Mouse (Mus musculus) embryo, embryonic 9.5 days (tissue): ENCODE results near the gene Tiam2.

Experiments used
- DNase-seq: peaks from one replicate; pipeline ENCODE4 v3.0.0-alpha.2; 2017; ENCODE audit errors: extremely low spot score

Gene Tiam2

GRCm38 (mm10) chr17:3326148-3326902 is at the start of gene Tiam2:
TSS of gene Tiam2 (plus strand) at chr17:3326573.
- DNase-seq: peak; percentile 82

DNA sequence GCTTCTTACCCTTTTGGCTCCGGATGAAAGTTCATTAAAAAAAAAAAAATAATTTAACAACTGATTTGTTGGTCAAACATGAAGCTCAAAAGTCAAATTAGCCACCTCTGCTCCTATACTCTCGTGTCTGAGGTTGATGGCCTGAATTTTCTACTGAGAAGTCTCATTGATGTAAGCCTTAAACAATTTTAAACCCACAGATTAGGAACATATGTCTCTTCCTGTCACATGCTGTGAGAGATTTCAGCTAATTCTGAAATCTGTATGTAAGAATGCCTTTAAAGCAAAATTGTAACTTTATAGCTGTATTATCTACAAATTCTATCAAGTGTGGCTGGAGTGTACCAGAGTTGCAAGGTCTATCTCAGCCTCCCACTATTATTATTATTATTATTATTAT is 46.1 kb upstream of the Tiam2 start:
- DNase-seq: no peak

- no peak for DNase-seq
Observed at GRCm38 (mm10) chr17:3281939-3282338, 44.4 kb upstream of the Tiam2 start.

DNA sequence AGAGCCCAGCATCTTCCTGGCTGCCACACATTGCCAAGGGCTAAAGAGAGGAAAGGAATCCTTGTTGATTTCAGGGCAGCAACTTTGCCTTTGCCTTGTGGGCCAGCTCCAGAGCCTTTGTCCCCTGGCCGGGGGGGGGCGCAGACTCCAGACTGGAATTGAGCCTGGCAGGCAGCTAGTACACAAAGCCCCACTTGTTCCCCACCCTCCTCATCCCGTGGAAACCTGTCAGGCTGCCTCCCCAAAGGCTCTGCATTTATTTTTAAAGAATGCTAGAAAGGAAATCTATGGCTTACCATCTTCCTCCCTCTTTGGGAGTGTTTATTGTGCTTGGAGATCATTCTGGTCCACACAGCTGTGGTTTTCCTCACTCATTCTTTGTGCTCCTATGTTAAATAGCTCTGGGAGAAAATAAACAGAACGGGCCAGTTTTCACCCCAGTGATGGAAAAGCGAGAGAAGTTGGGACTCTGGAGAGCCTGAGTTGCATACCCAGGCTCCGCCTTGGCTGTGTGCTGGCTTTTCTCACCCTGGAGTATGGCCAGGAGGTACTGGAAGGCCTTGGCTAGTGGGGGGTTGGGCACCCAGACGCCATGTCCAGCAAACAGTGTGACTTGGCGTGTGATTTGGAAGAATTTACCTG is 41.2 kb upstream of the Tiam2 start:
- DNase-seq: peak; percentile 28

DNA sequence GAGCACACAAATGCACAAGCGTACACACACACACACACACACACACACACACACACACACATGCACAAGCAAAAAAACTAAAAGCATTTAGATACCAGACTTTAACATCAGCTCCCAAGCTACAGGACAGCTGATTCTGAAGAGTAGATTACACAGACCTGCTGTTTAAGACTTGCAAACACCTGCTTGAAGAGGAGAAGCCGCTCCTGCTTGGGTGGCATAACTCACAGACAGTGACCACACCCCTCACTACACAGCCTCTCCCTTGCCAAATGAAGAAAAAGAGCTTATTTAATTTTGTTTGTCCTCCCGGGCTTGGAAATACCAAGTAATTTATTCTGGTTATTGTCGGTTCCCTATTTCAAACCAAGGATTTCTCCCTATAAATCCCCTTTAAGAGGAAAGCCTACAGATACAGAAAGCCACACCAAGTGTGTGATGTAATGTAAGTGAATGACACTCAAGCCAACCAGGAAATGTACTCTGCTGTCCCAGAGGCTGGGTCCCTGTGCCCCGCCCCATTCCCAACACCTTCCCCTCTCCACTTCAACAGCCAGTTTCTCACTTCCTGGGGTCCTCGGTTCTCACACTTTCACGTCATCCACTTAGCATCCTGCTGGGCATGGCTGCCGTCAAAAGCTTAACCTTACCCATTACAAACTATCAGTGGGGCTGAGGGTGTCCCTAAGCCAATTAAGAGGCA is 40.1 kb upstream of the Tiam2 start:
- no peak for DNase-seq

GRCm38 (mm10) chr17:3288341-3288740 is 38.0 kb upstream of the Tiam2 start:
- DNase-seq: peak; percentile 68

GRCm38 (mm10) chr17:3295097-3295496 is 31.3 kb upstream of the Tiam2 start:
- no peak for DNase-seq

- DNase-seq: no peak
Observed at GRCm38 (mm10) chr17:3299487-3299886, 26.9 kb upstream of the Tiam2 start.

- no peak for DNase-seq
Observed at GRCm38 (mm10) chr17:3305926-3306325, 20.4 kb upstream of the Tiam2 start.

GRCm38 (mm10) chr17:3313711-3314624 is 12.4 kb upstream of the Tiam2 start:
- DNase-seq: peak; percentile 90

- DNase-seq: no peak
Observed at GRCm38 (mm10) chr17:3314625-3315020, 11.8 kb upstream of the Tiam2 start.

GRCm38 (mm10) chr17:3315581-3315980 is 10.8 kb upstream of the Tiam2 start:
- DNase-seq: no peak

GRCm38 (mm10) chr17:3326903-3327279 is 518 bp downstream of the Tiam2 start:
- peak; percentile 37 for DNase-seq

GRCm38 (mm10) chr17:3327335-3327734 is 962 bp downstream of the Tiam2 start:
- no peak for DNase-seq

DNA sequence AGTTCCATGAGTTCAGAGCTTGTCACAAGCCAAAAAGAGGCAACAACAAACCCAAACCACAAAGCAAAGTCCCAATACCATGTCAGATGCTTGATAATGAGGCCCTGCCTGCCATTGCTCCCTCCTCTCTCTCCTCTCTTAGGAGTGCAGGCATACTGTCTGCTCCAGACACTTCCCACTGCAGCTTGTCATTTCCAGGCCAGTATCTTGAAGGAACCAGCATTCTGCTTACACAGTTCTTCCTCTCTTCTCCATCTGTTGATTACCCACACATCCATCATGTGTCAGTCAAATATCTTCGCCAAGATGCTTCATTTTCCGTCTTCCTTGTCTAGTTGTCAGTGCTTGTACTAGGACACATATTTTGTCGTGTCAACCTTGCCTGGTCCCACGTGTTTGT is 2.4 kb downstream of the Tiam2 start:
- DNase-seq: no peak

- no peak for DNase-seq
Observed at GRCm38 (mm10) chr17:3329429-3329828, 3.1 kb downstream of the Tiam2 start.

DNA sequence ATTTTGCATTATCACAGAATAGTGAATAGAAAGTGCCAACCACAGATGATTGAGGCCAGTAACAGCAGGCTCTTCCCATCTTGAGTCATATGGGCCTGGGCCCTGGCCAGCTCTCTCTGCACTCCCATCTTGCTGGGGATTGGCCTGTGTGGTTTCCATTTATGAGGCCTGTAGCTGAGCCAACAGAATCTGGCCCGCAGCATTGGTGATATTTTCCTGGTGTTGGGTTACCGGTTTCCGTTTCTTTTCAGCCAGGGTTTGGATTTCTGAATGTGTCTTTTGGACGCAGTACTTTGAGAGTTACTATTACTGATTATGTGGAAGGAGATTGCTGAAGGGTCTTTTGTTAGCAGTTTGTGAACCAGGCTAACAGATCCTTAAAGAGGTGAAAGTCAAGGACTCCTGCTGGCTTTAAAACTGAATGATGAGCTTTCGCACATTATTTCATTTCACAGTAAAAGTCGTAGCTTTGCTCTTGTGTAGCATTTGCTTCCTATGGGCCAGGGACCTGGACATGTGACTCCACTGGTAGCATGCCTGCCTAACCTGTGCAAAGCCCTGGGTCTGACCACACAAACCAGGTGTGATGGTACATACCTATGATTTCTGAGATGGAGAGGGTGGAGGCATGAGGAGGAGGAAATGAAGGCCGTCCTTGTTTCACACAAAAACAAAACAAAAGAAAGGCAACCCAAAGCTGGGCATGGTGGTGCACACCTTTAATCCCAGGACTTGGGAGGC is 5.5 kb downstream of the Tiam2 start:
- no peak for DNase-seq

- no peak for DNase-seq
Observed at GRCm38 (mm10) chr17:3336161-3336739, 9.9 kb downstream of the Tiam2 start.

- no peak for DNase-seq
Observed at GRCm38 (mm10) chr17:3336887-3337524, 10.6 kb downstream of the Tiam2 start.

- DNase-seq: no peak
Observed at GRCm38 (mm10) chr17:3337525-3337888, 11.1 kb downstream of the Tiam2 start.
